Mouse (Mus musculus) CH12.LX (cell line): ENCODE measurements around the gene Map2. TPM values are rescaled to one million over a fixed set of nuclear protein-coding genes. Genes with fewer than 3 reads are reported as not detected.

Source experiments
- DNase-seq: peaks from one replicate; pipeline ENCODE4 v3.0.0-alpha.2; 2013; ENCODE audit errors: extremely low read depth
- H3K27ac ChIP-seq: 2 replicates; pipeline ENCODE4 v1.5.1; 2012; ENCODE audit warnings: low read depth, mild to moderate bottlenecking, control low read depth, moderate library complexity; ENCODE audit not compliant: insufficient read depth
- H3K27me3 ChIP-seq: replicated peaks from 2 replicates; pipeline ENCODE3; 2012; ENCODE audit warnings: inconsistent platforms
- H3K36me3 ChIP-seq, 2 experiments: replicated peaks in 1 of 2; 2 replicates each; pipeline versions ENCODE3 to v1.6.1; 2012; ENCODE audit warnings: inconsistent platforms in 1 of 2, low read length in 1 of 2, mild to moderate bottlenecking in 1 of 2, mixed read lengths in 1 of 2, moderate library complexity in 1 of 2; ENCODE audit not compliant: control insufficient read depth in 1 of 2, insufficient read depth in 1 of 2
- H3K4me1 ChIP-seq, 2 experiments: 2 replicates each; pipeline ENCODE4 v1.6.1; 2012; ENCODE audit warnings: inconsistent platforms in 1 of 2, moderate library complexity in 1 of 2; ENCODE audit not compliant: insufficient read depth in 2 of 2, control insufficient read depth in 1 of 2
- H3K4me2 ChIP-seq: 2 replicates; pipeline ENCODE4 v1.6.1; 2012; ENCODE audit warnings: low read depth, mild to moderate bottlenecking, control low read depth; ENCODE audit not compliant: poor library complexity, insufficient read depth, severe bottlenecking
- H3K4me3 ChIP-seq, 3 experiments: fragments of 150-350 bp in 1 of 3; sonication (generic) in 1 of 3; replicated peaks in 1 of 3; 2 replicates each; pipeline versions ENCODE3 to v1.5.1; 2011 to 2012; ENCODE audit warnings: low read depth in 2 of 3, low read length in 2 of 3, mild to moderate bottlenecking in 2 of 3, moderate library complexity in 2 of 3, control low read depth in 1 of 3, improper control_type of control experiment in 1 of 3, inconsistent platforms in 1 of 3, mixed read lengths in 1 of 3; ENCODE audit not compliant: poor library complexity in 1 of 3
- H3K79me2 ChIP-seq: replicated peaks from 2 replicates; pipeline ENCODE4 v1.6.1; 2012; ENCODE audit warnings: mild to moderate bottlenecking, moderate library complexity; ENCODE audit not compliant: control insufficient read depth, poor library complexity, insufficient read depth, severe bottlenecking; ENCODE audit errors: extremely low read depth
- H3K9ac ChIP-seq: 2 replicates; pipeline ENCODE4 v1.6.1; 2012; ENCODE audit warnings: low read depth, mild to moderate bottlenecking, control low read depth, moderate library complexity; ENCODE audit not compliant: insufficient read depth
- H3K9me3 ChIP-seq: replicated peaks from 2 replicates; pipeline ENCODE3; 2012; ENCODE audit warnings: low read length, inconsistent platforms, mixed read lengths
- CHD1 ChIP-seq: IDR thresholded peaks from 2 replicates; pipeline ENCODE4 v1.6.1; 2012; ENCODE audit warnings: low read depth, low read length, improper control_type of control experiment, inconsistent platforms
- CTCF ChIP-seq, 2 experiments: IDR thresholded peaks in 1 of 2; conservative IDR thresholded peaks in 1 of 2; 2 replicates each; pipeline ENCODE4 v1.5.1; 2011 to 2012; ENCODE audit warnings: low read depth in 2 of 2, low read length in 2 of 2, improper control_type of control experiment in 1 of 2, inconsistent platforms in 1 of 2, mild to moderate bottlenecking in 1 of 2, moderate library complexity in 1 of 2
- GABPA ChIP-seq: IDR thresholded peaks from 2 replicates; pipeline ENCODE4 v1.6.1; 2012; ENCODE audit warnings: low read depth, low read length, improper control_type of control experiment, inconsistent platforms; ENCODE audit not compliant: insufficient replicate concordance
- HCFC1 ChIP-seq: IDR thresholded peaks from 2 replicates; pipeline ENCODE4 v1.6.1; 2012; ENCODE audit warnings: low read depth, mild to moderate bottlenecking, inconsistent platforms, low read length, improper control_type of control experiment
- MAX ChIP-seq: IDR thresholded peaks from 2 replicates; pipeline ENCODE4 v1.6.1; 2011; ENCODE audit warnings: low read length, improper control_type of control experiment
- MXI1 ChIP-seq: IDR thresholded peaks from 2 replicates; pipeline ENCODE4 v1.6.1; 2011; ENCODE audit warnings: mild to moderate bottlenecking, low read depth, low read length, improper control_type of control experiment
- MYC ChIP-seq: IDR thresholded peaks from 2 replicates; pipeline ENCODE4 v1.6.1; 2011; ENCODE audit warnings: low read depth, mild to moderate bottlenecking, improper control_type of control experiment, low read length
- PAX5 ChIP-seq: IDR thresholded peaks from 2 replicates; pipeline ENCODE4 v1.6.1; 2012; ENCODE audit warnings: low read length, inconsistent platforms, mixed read lengths
- POLR2A ChIP-seq: IDR thresholded peaks from 2 replicates; pipeline ENCODE4 v1.6.1; 2011; ENCODE audit warnings: low read depth, mild to moderate bottlenecking, improper control_type of control experiment, low read length
- POLR2AphosphoS2 ChIP-seq: IDR thresholded peaks from 2 replicates; pipeline ENCODE4 v1.6.1; 2011; ENCODE audit warnings: low read depth, low read length, improper control_type of control experiment
- SIN3A ChIP-seq: IDR thresholded peaks from 2 replicates; pipeline ENCODE4 v1.6.1; 2012; ENCODE audit warnings: low read length, improper control_type of control experiment, inconsistent platforms
- USF1 ChIP-seq: IDR thresholded peaks from 2 replicates; pipeline ENCODE4 v1.6.1; 2014; ENCODE audit warnings: low read depth, mild to moderate bottlenecking, inconsistent platforms, low read length, improper control_type of control experiment
- ZKSCAN1 ChIP-seq: IDR thresholded peaks from 2 replicates; pipeline ENCODE4 v1.6.1; 2012; ENCODE audit warnings: low read depth, inconsistent platforms, low read length, improper control_type of control experiment, borderline replicate concordance
- ZMIZ1 ChIP-seq: IDR thresholded peaks from 2 replicates; pipeline ENCODE4 v1.6.1; 2012; ENCODE audit warnings: low read depth, mild to moderate bottlenecking, inconsistent platforms, low read length, improper control_type of control experiment
- ZNF384 ChIP-seq: IDR thresholded peaks from 2 replicates; pipeline ENCODE4 v1.6.1; 2012; ENCODE audit warnings: low read depth, low read length, improper control_type of control experiment, inconsistent platforms
- dilution Hi-C: fragments of 300-500 bp; cut with MboI; formaldehyde crosslinking; loops from 2 replicates; pipeline ENCODE4 v1.14.3; 2020; ENCODE audit warnings: low sequenced_read_pairs; ENCODE audit not compliant: extremely low pct_unique_long_range_greater_than_20kb, extremely low pct_ligation_motif_present
- in situ Hi-C: fragments of 300-500 bp; cut with MboI; formaldehyde crosslinking; loops from 3 replicates; pipeline ENCODE4 v1.14.3; 2019; ENCODE audit warnings: low sequenced_read_pairs, low pct_ligation_motif_present, low pct_unique_long_range_greater_than_20kb, mixed read lengths
- polyA plus RNA-seq: library from polyadenylated mRNA; unstranded; fragments of >175 nt; gene quantifications from 2 replicates; pipeline ENCODE4 v1.2.1, GENCODE M21; 2012; ENCODE audit warnings: low read depth; ENCODE audit not compliant: insufficient read length
- total RNA-seq, 2 experiments: library from RNA; depleted of rRNA; stranded (reverse); fragments of 300-350 nt in 1 of 2; fragments of >200 nt in 1 of 2; gene quantifications; 2 replicates each; pipeline ENCODE4 v1.2.3; 2012 to 2014

The Map2 gene
- total and polyA plus RNA-seq, 3 experiments, result 1.5 to 6.5 (median 5.9) TPM

DNA sequence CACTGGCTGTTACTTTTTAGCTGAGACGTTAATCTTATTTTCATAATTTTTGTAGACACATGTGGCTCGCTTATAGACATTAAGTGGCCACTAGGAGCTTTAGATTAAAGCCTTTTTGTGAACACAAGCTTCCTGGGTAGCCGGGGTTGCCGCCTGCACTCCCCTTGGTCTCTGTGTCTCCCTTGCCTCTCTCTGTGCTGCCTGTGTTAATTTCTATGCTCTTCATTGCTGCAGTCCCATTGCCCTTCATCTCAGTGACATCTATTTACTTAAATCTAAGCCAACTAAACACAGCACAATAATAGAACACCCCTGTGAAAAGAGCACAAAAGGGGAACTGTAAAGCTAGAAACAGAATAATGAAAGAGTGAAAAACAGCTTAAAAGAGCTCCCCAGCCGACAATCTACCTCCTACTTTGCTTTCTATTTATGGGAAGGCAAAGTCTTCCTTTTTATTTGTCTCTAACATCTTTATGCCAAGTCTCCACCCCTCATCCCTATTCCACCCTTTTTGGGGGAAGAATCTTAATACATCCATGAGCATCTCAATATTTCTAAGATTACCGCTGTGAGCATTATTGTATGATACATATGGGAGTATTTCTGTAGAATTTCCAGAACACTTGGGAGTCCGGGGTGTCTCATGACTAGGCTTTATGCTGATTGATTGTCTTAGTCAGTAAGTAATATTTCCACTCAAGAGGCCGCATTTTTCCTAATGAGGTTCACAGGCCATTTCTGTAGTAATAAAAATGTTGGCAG lies 173.5 kb downstream of the Map2 start:
- H3K79me2 ChIP-seq, result no peaks in the 10 kb centered on the region
- dilution Hi-C loops, result no loop called here
- H3K27ac ChIP-seq, result no peak overlapping the region
- H3K27me3 ChIP-seq, result no peaks in the 10 kb centered on the region
- no peaks in the 10 kb centered on the region for H3K36me3 ChIP-seq
- TF ChIP-seq GABPA (no peak), ZMIZ1 (no peak)
- H3K9me3 ChIP-seq, result no peaks in the 10 kb centered on the region
- no peak overlapping the region for H3K4me2 ChIP-seq
- H3K9ac ChIP-seq, result no peak overlapping the region
- H3K4me3 ChIP-seq, result no peak overlapping the region
- no peaks in the 10 kb centered on the region for H3K4me1 ChIP-seq
- in situ Hi-C loops, result no loop called here
- DNase-seq, result no peak

- no peak for DNase-seq
- Histone ChIP-seq H3K27me3 (no peaks in the 10 kb centered on the region), H3K4me1 (no peaks in the 10 kb centered on the region), H3K27ac (no peak overlapping the region), H3K36me3 (no peaks in the 10 kb centered on the region), H3K9ac (no peak overlapping the region), H3K4me3 (no peak overlapping the region), H3K9me3 (no peaks in the 10 kb centered on the region), H3K79me2 (no peaks in the 10 kb centered on the region), H3K4me2 (no peak overlapping the region)
- dilution Hi-C loops (no loop called here), in situ Hi-C loops (no loop called here)
- no peak for TF ChIP-seq CTCF (conservative IDR thresholded peaks at IDR 0.05 in 1 of 2, IDR thresholded peaks at IDR 0.05 in 1 of 2; ENCODE audit: low read depth in 2 of 2, low read length in 2 of 2)
- TF ChIP-seq MXI1, result no peak
- no peak for TF ChIP-seq ZNF384
- TF ChIP-seq MYC, result no peak
- no peak for TF ChIP-seq CHD1
- no peak for TF ChIP-seq HCFC1
- no peak for TF ChIP-seq ZKSCAN1
- TF ChIP-seq PAX5, result no peak
- no peak for TF ChIP-seq POLR2AphosphoS2
- TF ChIP-seq SIN3A, result no peak
- TF ChIP-seq USF1, result no peak
- TF ChIP-seq MAX, result no peak
- no peak for TF ChIP-seq POLR2A
These were observed 174.2 kb downstream of the Map2 start for GRCm38 (mm10) chr1:66349166-66349835.
